Mouse (Mus musculus): Measurements from ENCODE around the gene Wnt5b.

DNA sequence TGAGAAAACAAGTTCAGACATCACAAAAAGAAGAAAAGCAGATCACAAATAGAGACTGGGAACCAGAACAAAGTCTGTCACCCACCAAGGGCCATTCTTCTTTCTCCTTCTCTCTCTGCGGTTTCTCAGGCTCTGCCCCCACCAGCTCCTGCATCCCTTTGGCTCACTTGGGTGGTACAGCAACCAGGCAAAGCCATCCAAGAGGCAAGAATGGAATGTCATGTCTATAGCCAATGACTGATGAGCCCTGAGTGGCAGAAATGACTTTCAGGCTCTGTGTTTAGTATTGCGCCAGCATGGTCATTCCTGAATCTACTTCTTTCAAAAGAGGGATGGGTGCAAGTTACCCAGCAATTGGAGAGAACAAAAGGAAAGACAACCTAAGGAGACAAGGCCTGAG is 46.7 kb upstream of the Wnt5b start:
- TF ChIP-seq ZC3H11A (IDR thresholded peaks at IDR 0.05; ENCODE audit: borderline replicate concordance, low read depth, low read length) (no peak), MAFK (IDR thresholded peaks at IDR 0.05; ENCODE audit: insufficient read depth, low read depth, low read length) (no peak), CHD2 (IDR thresholded peaks at IDR 0.05; ENCODE audit: low read depth, low read length) (no peak)
